Comparison of ENCODE assay signal across 14 mouse cellular contexts in genomic region chr12:54105531-54105930, GRCm38 (mm10).
DNase-seq lines count a peak whose midpoint lies in the region; TF ChIP-seq lines count a peak whose summit lies in the region.
"Had no signal": no experiment of that assay in that cellular context is flagged by ENCODE, and none has a peak within 500 bp of the region (broad histone marks: within the 10 kb centered on the region; RNA-seq: fewer than 3 reads in every experiment).

No protein-coding gene starts in this region.

- H3K9me3 ChIP-seq in ES-E14 (ENCODE audit: control insufficient read depth, insufficient read depth, low read depth, low read length) = no peaks in the 10 kb centered on the region
- H3K9me3 ChIP-seq: embryonic facial prominence, embryonic 15.5 days; limb, embryonic 12.5 days had no signal

- H3K27ac ChIP-seq in ES-E14 (ENCODE audit: insufficient read depth, low read depth, low read length, poor library complexity, severe bottlenecking) = no peak overlapping the region
- H3K27ac ChIP-seq: embryonic facial prominence, embryonic 15.5 days; limb, embryonic 12.5 days; macrophage had no signal

- H3K4me3 ChIP-seq in ES-E14 (ENCODE audit: insufficient read depth in 1 of 2, low read depth in 1 of 2, low read length in 2 of 2, poor library complexity in 1 of 2, severe bottlenecking in 1 of 2) = no peak overlapping the region
- H3K4me3 ChIP-seq: embryonic facial prominence, embryonic 15.5 days; limb, embryonic 12.5 days had no signal

- H3K36me3 ChIP-seq in ES-E14 (ENCODE audit: control insufficient read depth, insufficient read depth, low read length, poor library complexity, severe bottlenecking) = no peaks in the 10 kb centered on the region
- H3K36me3 ChIP-seq: embryonic facial prominence, embryonic 15.5 days; G1E; limb, embryonic 12.5 days had no signal

- DNase-seq in heart, adult 11 months = peak; percentile 59
- DNase-seq in heart, postnatal 25 days (ENCODE audit: low spot score) = no peak
- peak; percentile 4 for DNase-seq in left cerebral cortex, adult 11 months (ENCODE audit: low spot score)
- DNase-seq in left cerebral cortex, postnatal 10 days (ENCODE audit: extremely low spot score in 1 of 2, low spot score in 2 of 2) = no peak
- DNase-seq in ES-E14 (ENCODE audit: low read depth, low spot score) = no peak
- DNase-seq in heart, postnatal 10 days = peak; percentile 28 to 29
- no peak for DNase-seq in adrenal gland, adult (ENCODE audit: inconsistent age in 2 of 2, low spot score in 1 of 2)
- DNase-seq in embryo, embryonic 9.5 days (ENCODE audit: extremely low spot score) = no peak
- DNase-seq: right cerebral cortex, postnatal 4 days; thymus, postnatal 14 days had no signal

- H3K4me1 ChIP-seq in ES-E14 (ENCODE audit: control insufficient read depth in 2 of 2, insufficient read depth in 2 of 2, low read length in 2 of 2, poor library complexity in 1 of 2) = peaks cover 7 to 21% of the 10 kb centered on the region in 2 experiments
- H3K4me1 ChIP-seq: embryonic facial prominence, embryonic 15.5 days had no signal

- in situ Hi-C loops in ES-E14 (cut with MboI; ENCODE audit: low sequenced_read_pairs in 2 of 2, unreplicated experiment in 2 of 2) = loop anchor here in 1 of 2 experiments (10.0 kb wide), 1 partner anchor 209 kb away; no protein-coding TSS in a partner anchor

- intact Hi-C loops in heart, postnatal 25 days (cut with DNase I) = loop anchor here (1.0 to 2.0 kb wide), 2 partner anchors 249 to 453 kb away; no protein-coding TSS in a partner anchor
- intact Hi-C loops in left cerebral cortex, postnatal 10 days (cut with DNase I) = loop anchor here (5.0 kb wide), 4 partner anchors 87 to 442 kb away; no protein-coding TSS in a partner anchor
- intact Hi-C loops in heart, postnatal 10 days (cut with DNase I) = loop anchor here (5.0 kb wide), 3 partner anchors 67 to 247 kb away; partner anchors contain the start of gene Egln3

- no peak overlapping the region for H3K9ac ChIP-seq in ES-E14 (ENCODE audit: insufficient read depth, low read depth, low read length, poor library complexity, severe bottlenecking)
- H3K9ac ChIP-seq: embryonic facial prominence, embryonic 15.5 days; limb, embryonic 12.5 days had no signal

TF ChIP-seq in ES-E14, 5 proteins besides CTCF, POLR2A, EP300 and RAD21:
- TF ChIP-seq MAFK (IDR thresholded peaks at IDR 0.05; ENCODE audit: insufficient read depth, low read depth, low read length) (0 out of 2 replicates have a peak, but pooled peaks have one; percentile 39), CHD2 (IDR thresholded peaks at IDR 0.05; ENCODE audit: low read depth, low read length) (no peak)

Comparison
In these comparisons a context has a peak if more than half of its experiments do, and no peak if none do; other contexts are left out.
1. DNase-seq: peak in heart, adult 11 months (single experiment), left cerebral cortex, adult 11 months (single experiment) and heart, postnatal 10 days (2 of 2); none in heart, postnatal 25 days (single experiment), left cerebral cortex, postnatal 10 days (0 of 2), ES-E14 (single experiment), adrenal gland, adult (0 of 2) and embryo, embryonic 9.5 days (single experiment).